Mouse (Mus musculus): ENCODE results near the gene Rras2. TPM values are rescaled to one million over a fixed set of nuclear protein-coding genes. Genes with fewer than 3 reads are reported as not detected.
A peak's percentile ranks its signal among the peaks of the same experiment; 100 is the strongest.

Gene Rras2
- polyA plus RNA-seq, 1 experiment, result 41.7 TPM

GRCm38 (mm10) chr7:114071851-114072616 lies 45.5 kb downstream of the Rras2 start:
- DNase-seq (ENCODE audit: low spot score), result no peak

- DNase-seq (ENCODE audit: low spot score), result no peak
Observed at GRCm38 (mm10) chr7:114071395-114071794, 46.2 kb downstream of the Rras2 start.

GRCm38 (mm10) chr7:114070458-114070840 lies 47.1 kb downstream of the Rras2 start:
- DNase-seq (ENCODE audit: low spot score), result no peak

- no peak for DNase-seq (ENCODE audit: low spot score)
Observed at GRCm38 (mm10) chr7:114069726-114070457, 47.7 kb downstream of the Rras2 start.

GRCm38 (mm10) chr7:114068956-114069533 lies 48.5 kb downstream of the Rras2 start:
- no peak for DNase-seq (ENCODE audit: low spot score)

- DNase-seq (ENCODE audit: low spot score), result peak; percentile 68
Observed at GRCm38 (mm10) chr7:114066529-114067178, 50.9 kb downstream of the Rras2 start.

GRCm38 (mm10) chr7:114065407-114066185 lies 52.0 kb downstream of the Rras2 start:
- no peak for DNase-seq (ENCODE audit: low spot score)

GRCm38 (mm10) chr7:114063966-114064365 lies 53.6 kb downstream of the Rras2 start:
- DNase-seq (ENCODE audit: low spot score), result no peak

- no peak for DNase-seq (ENCODE audit: low spot score)
Observed at GRCm38 (mm10) chr7:114063534-114063933, 54.0 kb downstream of the Rras2 start.

- DNase-seq (ENCODE audit: low spot score), result no peak
Observed at GRCm38 (mm10) chr7:114062451-114062850, 55.1 kb downstream of the Rras2 start.

GRCm38 (mm10) chr7:114060445-114060844 lies 57.1 kb downstream of the Rras2 start:
- DNase-seq (ENCODE audit: low spot score), result no peak

GRCm38 (mm10) chr7:114058927-114059441 lies 58.6 kb downstream of the Rras2 start:
- no peak for DNase-seq (ENCODE audit: low spot score)

GRCm38 (mm10) chr7:114058166-114058565 lies 59.4 kb downstream of the Rras2 start:
- no peak for DNase-seq (ENCODE audit: low spot score)

GRCm38 (mm10) chr7:114053720-114054119 lies 63.9 kb downstream of the Rras2 start:
- DNase-seq (ENCODE audit: low spot score), result no peak

GRCm38 (mm10) chr7:114045814-114046213 lies 71.8 kb downstream of the Rras2 start:
- no peak for DNase-seq (ENCODE audit: low spot score)

- no peak for DNase-seq (ENCODE audit: low spot score)
Observed at GRCm38 (mm10) chr7:114043929-114044549, 73.5 kb downstream of the Rras2 start.

- DNase-seq (ENCODE audit: low spot score), result no peak
Observed at GRCm38 (mm10) chr7:114042973-114043928, 74.3 kb downstream of the Rras2 start.

GRCm38 (mm10) chr7:114041349-114041748 lies 76.2 kb downstream of the Rras2 start:
- no peak for DNase-seq (ENCODE audit: low spot score)

- no peak for DNase-seq (ENCODE audit: low spot score)
Observed at GRCm38 (mm10) chr7:114037237-114037636, 80.3 kb downstream of the Rras2 start.

GRCm38 (mm10) chr7:114029596-114029995 lies 88.0 kb downstream of the Rras2 start:
- DNase-seq (ENCODE audit: low spot score), result no peak
